Mouse (Mus musculus) frontal cortex, adult 2 months (tissue): ENCODE measurements around the gene Zfp358. TPM values are rescaled to one million over a fixed set of nuclear protein-coding genes. Genes with fewer than 3 reads are reported as not detected.

Source experiments
- polyA plus RNA-seq: library from polyadenylated mRNA; depleted of rRNA; stranded (reverse); fragments of >200 nt; gene quantifications from 2 replicates; pipeline ENCODE4 v1.2.3, GENCODE M21; 2012; rRNA removed

The Zfp358 gene
- polyA plus RNA-seq, 1 experiment = 48.5 TPM

Other genes starting within 250 kb of the Zfp358 start
- gene Insr, start 213.5 kb upstream of the Zfp358 start, polyA plus RNA-seq = 16.2 and 17.3 TPM in 2 replicates
- 0.46 and 0.52 TPM in 2 replicates for gene A430078G23Rik, start 139.7 kb upstream of the Zfp358 start, polyA plus RNA-seq
- gene Arhgef18, start 100.1 kb upstream of the Zfp358 start, polyA plus RNA-seq = 29.1 and 33.8 TPM in 2 replicates
- gene Pex11g, start 25.5 kb upstream of the Zfp358 start, polyA plus RNA-seq = 1.6 and 2.0 TPM in 2 replicates
- 0.19 and 0.28 TPM in 2 replicates for gene Tex45, start 22.3 kb upstream of the Zfp358 start, polyA plus RNA-seq
- gene Mcoln1, start 7.3 kb downstream of the Zfp358 start, polyA plus RNA-seq = 215 and 230 TPM in 2 replicates
- 65.5 and 79.6 TPM in 2 replicates for gene Pnpla6, start 22.2 kb downstream of the Zfp358 start, polyA plus RNA-seq
- gene C330021F23Rik, start 74.9 kb downstream of the Zfp358 start, polyA plus RNA-seq = 0.56 TPM in 1 of 2 replicates, not detected in the other
- 31.7 and 32.7 TPM in 2 replicates for gene Camsap3, start 94.2 kb downstream of the Zfp358 start, polyA plus RNA-seq
- 56.1 and 56.4 TPM in 2 replicates for gene Xab2, start 128.2 kb downstream of the Zfp358 start, polyA plus RNA-seq
- 66.2 and 68.9 TPM in 2 replicates for gene Pet100, start 128.4 kb downstream of the Zfp358 start, polyA plus RNA-seq
- 1.5 and 2.2 TPM in 2 replicates for gene Pcp2, start 132.4 kb downstream of the Zfp358 start, polyA plus RNA-seq
- 292 and 302 TPM in 2 replicates for gene Stxbp2, start 137.8 kb downstream of the Zfp358 start, polyA plus RNA-seq
- 3.1 and 3.7 TPM in 2 replicates for gene Retn, start 162.6 kb downstream of the Zfp358 start, polyA plus RNA-seq
- gene Mcemp1, start 172.6 kb downstream of the Zfp358 start, polyA plus RNA-seq = 0.23 and 0.24 TPM in 2 replicates
- 17.4 and 17.6 TPM in 2 replicates for gene Fcor, start 179.2 kb downstream of the Zfp358 start, polyA plus RNA-seq
- 36.2 and 37.3 TPM in 2 replicates for gene Trappc5, start 183.2 kb downstream of the Zfp358 start, polyA plus RNA-seq
- 0.10 TPM in 1 of 2 replicates, not detected in the other for gene Fcer2a, start 201.0 kb downstream of the Zfp358 start, polyA plus RNA-seq
- gene Clec4g, start 227.5 kb downstream of the Zfp358 start, polyA plus RNA-seq = 0.13 and 0.20 TPM in 2 replicates